Comparison of ENCODE assay signal across 19 mouse cellular contexts in genomic region chr10:19516011-19516410, GRCm38 (mm10).
DNase-seq lines count a peak whose midpoint lies in the region; ATAC-seq and TF ChIP-seq lines count a peak whose summit lies in the region.
"Had no signal": no experiment of that assay in that cellular context is flagged by ENCODE, and none has a peak within 500 bp of the region (broad histone marks: within the 10 kb centered on the region; RNA-seq: fewer than 3 reads in every experiment).

No protein-coding gene starts in this region.

- TF ChIP-seq RAD21 in MEL (IDR thresholded peaks at IDR 0.05; ENCODE audit: low read depth, low read length) = peak; percentile 9

- no peak overlapping the region for H3K4me3 ChIP-seq in hindbrain, postnatal 0 days (ENCODE audit: low read length)
- H3K4me3 ChIP-seq in hindbrain, embryonic 14.5 days (replicated peaks; ENCODE audit: low read length) = no peak overlapping the region
- H3K4me3 ChIP-seq in lung, postnatal 0 days (ENCODE audit: low read depth, low read length) = no peak overlapping the region
- H3K4me3 ChIP-seq in MEL (ENCODE audit: control insufficient read depth in 1 of 2, insufficient read depth in 1 of 2, low read depth in 2 of 2, low read length in 2 of 2) = no peak overlapping the region
- H3K4me3 ChIP-seq in stomach, postnatal 0 days (ENCODE audit: low read depth, low read length) = no peak overlapping the region
- H3K4me3 ChIP-seq: embryonic facial prominence, embryonic 13.5 days; hindbrain, embryonic 13.5 days; limb, embryonic 12.5 days; neural tube, embryonic 13.5 days had no signal

- WGBS in hindbrain, postnatal 0 days = 97% methylated on average over 3 of the region's 3 CpGs
- 95% methylated on average over 3 of the region's 3 CpGs for WGBS in hindbrain, embryonic 14.5 days
- 92% methylated on average over 3 of the region's 3 CpGs for WGBS in lung, postnatal 0 days
- WGBS in stomach, postnatal 0 days = 97% methylated on average over 3 of the region's 3 CpGs

- H3K27me3 ChIP-seq in hindbrain, postnatal 0 days (ENCODE audit: insufficient read depth, low read length) = no peaks in the 10 kb centered on the region
- no peaks in the 10 kb centered on the region for H3K27me3 ChIP-seq in hindbrain, embryonic 14.5 days (ENCODE audit: control insufficient read depth, insufficient read depth, low read length)
- no peaks in the 10 kb centered on the region for H3K27me3 ChIP-seq in lung, postnatal 0 days (replicated peaks; ENCODE audit: insufficient read depth, low read length)
- peaks cover 4 to 5% of the 10 kb centered on the region in 2 experiments for H3K27me3 ChIP-seq in MEL (ENCODE audit: control insufficient read depth in 1 of 2, insufficient read depth in 2 of 2, low read length in 2 of 2)
- H3K27me3 ChIP-seq in stomach, postnatal 0 days (ENCODE audit: control insufficient read depth, insufficient read depth, low read length) = no peaks in the 10 kb centered on the region
- H3K27me3 ChIP-seq: embryonic facial prominence, embryonic 13.5 days; limb, embryonic 12.5 days had no signal

- no peaks in the 10 kb centered on the region for H3K4me1 ChIP-seq in hindbrain, postnatal 0 days (ENCODE audit: insufficient read depth, low read length)
- no peaks in the 10 kb centered on the region for H3K4me1 ChIP-seq in hindbrain, embryonic 14.5 days (replicated peaks; ENCODE audit: control insufficient read depth, insufficient read depth, low read length)
- H3K4me1 ChIP-seq in lung, postnatal 0 days (ENCODE audit: insufficient read depth, low read depth, low read length) = no peaks in the 10 kb centered on the region
- H3K4me1 ChIP-seq in MEL (ENCODE audit: control insufficient read depth in 1 of 2, insufficient read depth in 2 of 2, low read length in 2 of 2) = no peaks in the 10 kb centered on the region
- H3K4me1 ChIP-seq in stomach, postnatal 0 days (replicated peaks; ENCODE audit: control insufficient read depth, insufficient read depth) = no peaks in the 10 kb centered on the region
- H3K4me1 ChIP-seq: embryonic facial prominence, embryonic 13.5 days; hindbrain, embryonic 13.5 days; neural tube, embryonic 13.5 days had no signal

- no peaks in the 10 kb centered on the region for H3K79me2 ChIP-seq in MEL (ENCODE audit: control insufficient read depth, insufficient read depth, low read length, poor library complexity)

- no peaks in the 10 kb centered on the region for H3K36me3 ChIP-seq in hindbrain, postnatal 0 days (ENCODE audit: insufficient read depth, low read length)
- no peaks in the 10 kb centered on the region for H3K36me3 ChIP-seq in hindbrain, embryonic 14.5 days (replicated peaks; ENCODE audit: control insufficient read depth, insufficient read depth)
- no peaks in the 10 kb centered on the region for H3K36me3 ChIP-seq in lung, postnatal 0 days (ENCODE audit: insufficient read depth, low read length)
- H3K36me3 ChIP-seq in MEL (ENCODE audit: control insufficient read depth in 1 of 2, insufficient read depth in 2 of 2, low read length in 2 of 2) = no peaks in the 10 kb centered on the region
- H3K36me3 ChIP-seq in stomach, postnatal 0 days (ENCODE audit: control insufficient read depth, insufficient read depth, low read length) = no peaks in the 10 kb centered on the region
- H3K36me3 ChIP-seq: embryonic facial prominence, embryonic 13.5 days; hindbrain, embryonic 13.5 days; limb, embryonic 12.5 days; neural tube, embryonic 13.5 days had no signal

- TF ChIP-seq CTCF in hindbrain, postnatal 0 days (IDR thresholded peaks at IDR 0.05; ENCODE audit: low read depth) = peak; percentile 22; the same call in 1 of the 2 replicates
- TF ChIP-seq CTCF in lung, postnatal 0 days (IDR thresholded peaks at IDR 0.05) = peak; percentile 35
- TF ChIP-seq CTCF in MEL (IDR thresholded peaks at IDR 0.05 in 2 of 3, conservative IDR thresholded peaks at IDR 0.05 in 1 of 3; ENCODE audit: control insufficient read depth in 1 of 3, insufficient read depth in 1 of 3, low read depth in 2 of 3, low read length in 3 of 3, poor library complexity in 1 of 3, severe bottlenecking in 1 of 3) = peak; percentile 14 to 36 (median 24); a peak in 2 of 6 replicates
- peak; percentile 41 for TF ChIP-seq CTCF in stomach, postnatal 0 days (IDR thresholded peaks at IDR 0.05; ENCODE audit: low read depth)

- H3K9ac ChIP-seq in hindbrain, postnatal 0 days (replicated peaks; ENCODE audit: low read length) = no peak overlapping the region
- no peak overlapping the region for H3K9ac ChIP-seq in hindbrain, embryonic 14.5 days
- no peak overlapping the region for H3K9ac ChIP-seq in lung, postnatal 0 days (replicated peaks; ENCODE audit: low read depth)
- H3K9ac ChIP-seq in MEL (ENCODE audit: control insufficient read depth, low read depth, low read length, poor library complexity, severe bottlenecking) = no peak overlapping the region
- no peak overlapping the region for H3K9ac ChIP-seq in stomach, postnatal 0 days (ENCODE audit: low read length)
- H3K9ac ChIP-seq: embryonic facial prominence, embryonic 13.5 days; hindbrain, embryonic 13.5 days; limb, embryonic 12.5 days; lung, embryonic 14.5 days; neural tube, embryonic 13.5 days had no signal

- no peak for ATAC-seq in hindbrain, postnatal 0 days
- ATAC-seq in hindbrain, embryonic 14.5 days (ENCODE audit: low FRiP score) = no peak
- no peak for ATAC-seq in lung, postnatal 0 days
- no peak for ATAC-seq in stomach, postnatal 0 days (ENCODE audit: low FRiP score, low TSS enrichment)

- TF ChIP-seq EP300 in lung, postnatal 0 days (IDR thresholded peaks at IDR 0.05) = no peak
- TF ChIP-seq EP300 in MEL (IDR thresholded peaks at IDR 0.05; ENCODE audit: low read depth in 1 of 2, low read length in 2 of 2) = no peak
- no peak for TF ChIP-seq EP300 in stomach, postnatal 0 days (optimal IDR thresholded peaks at IDR 0.05)

- no peaks in the 10 kb centered on the region for H3K9me3 ChIP-seq in hindbrain, postnatal 0 days (ENCODE audit: low read length)
- no peaks in the 10 kb centered on the region for H3K9me3 ChIP-seq in hindbrain, embryonic 14.5 days (ENCODE audit: control insufficient read depth, low read length)
- no peaks in the 10 kb centered on the region for H3K9me3 ChIP-seq in lung, postnatal 0 days (ENCODE audit: low read length)
- no peaks in the 10 kb centered on the region for H3K9me3 ChIP-seq in MEL (replicated peaks; ENCODE audit: insufficient read depth, low read length)
- no peaks in the 10 kb centered on the region for H3K9me3 ChIP-seq in stomach, postnatal 0 days (ENCODE audit: control insufficient read depth, low read length)
- H3K9me3 ChIP-seq: embryonic facial prominence, embryonic 13.5 days; hindbrain, embryonic 13.5 days; limb, embryonic 12.5 days; neural tube, embryonic 13.5 days had no signal

- H3K4me2 ChIP-seq in hindbrain, postnatal 0 days (ENCODE audit: low read depth, low read length) = no peak overlapping the region
- no peak overlapping the region for H3K4me2 ChIP-seq in hindbrain, embryonic 14.5 days (replicated peaks)
- H3K4me2 ChIP-seq in lung, postnatal 0 days (replicated peaks; ENCODE audit: low read depth, low read length) = no peak overlapping the region
- no peak overlapping the region for H3K4me2 ChIP-seq in stomach, postnatal 0 days (replicated peaks; ENCODE audit: low read depth)
- H3K4me2 ChIP-seq: embryonic facial prominence, embryonic 13.5 days; hindbrain, embryonic 13.5 days; limb, embryonic 12.5 days; lung, embryonic 14.5 days; neural tube, embryonic 13.5 days had no signal

- TF ChIP-seq POLR2A in MEL (IDR thresholded peaks at IDR 0.05; ENCODE audit: control insufficient read depth in 1 of 2, insufficient read depth in 1 of 2, low read depth in 1 of 2, low read length in 2 of 2, poor library complexity in 1 of 2) = no peak

- DNase-seq in hindbrain, postnatal 0 days (ENCODE audit: low spot score) = no peak
- DNase-seq in hindbrain, embryonic 14.5 days (ENCODE audit: low spot score) = no peak
- DNase-seq in lung, postnatal 0 days (ENCODE audit: low spot score) = no peak
- no peak for DNase-seq in lung, postnatal 14 days
- peak; percentile 29 for DNase-seq in MEL (ENCODE audit: low read depth, low spot score)
- DNase-seq in stomach, postnatal 0 days (ENCODE audit: low spot score) = no peak
- DNase-seq in spleen, postnatal 36 days (ENCODE audit: low spot score in 2 of 2) = no peak
- DNase-seq: cerebellum, adult 9-10 months; gastrocnemius, postnatal 14 days; kidney, adult 8-10 months; kidney, postnatal 25 days; layer of hippocampus, adult 9-11 months; lung, embryonic 14.5 days; right cerebral cortex, postnatal 25 days; thymus, postnatal 4 days had no signal

- H3K27ac ChIP-seq in hindbrain, postnatal 0 days = no peak overlapping the region
- no peak overlapping the region for H3K27ac ChIP-seq in hindbrain, embryonic 14.5 days
- H3K27ac ChIP-seq in lung, postnatal 0 days (ENCODE audit: low read length) = no peak overlapping the region
- H3K27ac ChIP-seq in MEL (ENCODE audit: control insufficient read depth, low read depth, low read length) = no peak overlapping the region
- no peak overlapping the region for H3K27ac ChIP-seq in stomach, postnatal 0 days (replicated peaks)
- H3K27ac ChIP-seq: embryonic facial prominence, embryonic 13.5 days; hindbrain, embryonic 13.5 days; limb, embryonic 12.5 days; neural tube, embryonic 13.5 days had no signal

TF ChIP-seq in MEL, 35 proteins besides CTCF, POLR2A, EP300 and RAD21:
- no peak for TF ChIP-seq ELF1 (IDR thresholded peaks at IDR 0.05; ENCODE audit: low read depth, low read length)
- TF ChIP-seq POLR2AphosphoS5 (IDR thresholded peaks at IDR 0.05; ENCODE audit: borderline replicate concordance, low read depth, low read length) = no peak
- TF ChIP-seq ZC3H11A (IDR thresholded peaks at IDR 0.05; ENCODE audit: low read depth, low read length) = no peak
- TF ChIP-seq SMC3 (IDR thresholded peaks at IDR 0.05; ENCODE audit: low read depth, low read length) = peak; percentile 27; the same call in 1 of the 2 replicates
